Mouse (Mus musculus): Measurements from ENCODE around the gene Slfn3. TPM values are rescaled to one million over a fixed set of nuclear protein-coding genes. Genes with fewer than 3 reads are reported as not detected.
A peak's percentile ranks its signal among the peaks of the same experiment; 100 is the strongest.
"Not testable (repeated sequence)": the region's sequence is repeated elsewhere in the genome, so short reads cannot be mapped to it uniquely, and the experiment has no call there.

The Slfn3 gene
- polyA plus RNA-seq (2014; fragmentation: Nextera tagmentation; extraction: Ambion mirVana) = 0.25 and 0.28 TPM in 2 replicates

- DNase-seq (ENCODE audit: low spot score) = no peak
- H3K27me3 ChIP-seq (replicated peaks; ENCODE audit: control insufficient read depth, insufficient read depth, low read length) = no peaks in the 10 kb centered on the region
- no peak within 1 kb of the TSS for H3K9ac ChIP-seq (ENCODE audit: low read length)
- H3K27ac ChIP-seq (ENCODE audit: low read depth, low read length) = no peak within 1 kb of the TSS
- H3K36me3 ChIP-seq (ENCODE audit: control insufficient read depth, insufficient read depth, low read length) = no peaks in the 10 kb centered on the region
- H3K4me2 ChIP-seq (ENCODE audit: low read length) = no peak within 1 kb of the TSS
- H3K4me3 ChIP-seq (ENCODE audit: low read depth, low read length) = no peak within 1 kb of the TSS
- 80% methylated on average over 12 of the region's 12 CpGs for WGBS
- no peak for ATAC-seq
- H3K4me1 ChIP-seq (ENCODE audit: control insufficient read depth, insufficient read depth, low read length) = no peaks in the 10 kb centered on the region
- no peaks in the 10 kb centered on the region for H3K9me3 ChIP-seq (replicated peaks; ENCODE audit: control insufficient read depth, low read length)
Measured at GRCm38 (mm10) chr11:83191134-83191893, at the start of gene Slfn3. Slfn3 (plus strand) TSS chr11:83191330.

DNA sequence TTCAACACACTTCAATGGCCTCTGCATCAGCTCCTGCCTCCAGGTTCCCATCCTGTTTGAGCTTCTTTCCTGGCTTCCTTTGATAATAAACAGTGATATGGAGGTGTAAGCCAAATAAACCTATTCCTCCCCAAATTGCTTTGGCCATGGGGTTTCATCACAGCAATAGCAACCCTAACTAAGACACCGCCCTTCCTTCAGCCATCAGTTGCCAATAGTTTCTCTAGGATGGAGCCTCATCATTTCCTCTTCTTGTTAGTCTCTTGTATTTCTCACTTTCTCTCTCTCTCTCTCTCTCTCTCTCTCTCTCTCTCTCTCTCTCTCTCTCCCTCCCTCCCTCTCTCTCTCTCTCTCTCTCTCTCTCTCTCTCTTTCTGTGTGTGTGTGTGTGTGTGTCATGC, 42.2 kb upstream of the Slfn3 start:
- H3K9ac ChIP-seq (ENCODE audit: low read length); H3K36me3 ChIP-seq (ENCODE audit: control insufficient read depth, insufficient read depth, low read length); H3K4me1 ChIP-seq (ENCODE audit: control insufficient read depth, insufficient read depth, low read length); DNase-seq (ENCODE audit: low spot score); H3K4me3 ChIP-seq (ENCODE audit: low read depth, low read length); H3K4me2 ChIP-seq (ENCODE audit: low read length); H3K9me3 ChIP-seq (replicated peaks; ENCODE audit: control insufficient read depth, low read length); H3K27me3 ChIP-seq (replicated peaks; ENCODE audit: control insufficient read depth, insufficient read depth, low read length); ATAC-seq; H3K27ac ChIP-seq (ENCODE audit: low read depth, low read length): not testable (repeated sequence)
- no CpG with 5 or more reads among the region's 1 CpGs for WGBS

- H3K27ac ChIP-seq (ENCODE audit: low read depth, low read length) = no peak within 1 kb of the TSS
- WGBS = 87% methylated on average over 12 of the region's 12 CpGs
- no peak for DNase-seq (ENCODE audit: low spot score)
- ATAC-seq = no peak
- no peaks in the 10 kb centered on the region for H3K27me3 ChIP-seq (replicated peaks; ENCODE audit: control insufficient read depth, insufficient read depth, low read length)
- H3K9me3 ChIP-seq (replicated peaks; ENCODE audit: control insufficient read depth, low read length) = no peaks in the 10 kb centered on the region
- no peaks in the 10 kb centered on the region for H3K4me1 ChIP-seq (ENCODE audit: control insufficient read depth, insufficient read depth, low read length)
- no peaks in the 10 kb centered on the region for H3K36me3 ChIP-seq (ENCODE audit: control insufficient read depth, insufficient read depth, low read length)
- H3K4me3 ChIP-seq (ENCODE audit: low read depth, low read length) = no peak within 1 kb of the TSS
- no peak within 1 kb of the TSS for H3K9ac ChIP-seq (ENCODE audit: low read length)
- H3K4me2 ChIP-seq (ENCODE audit: low read length) = no peak within 1 kb of the TSS
Measured at GRCm38 (mm10) chr11:83174948-83175539, 16.1 kb upstream of the Slfn3 start, which contains the start of gene Slfn4. Slfn4 (plus strand) TSS chr11:83175186.

DNA sequence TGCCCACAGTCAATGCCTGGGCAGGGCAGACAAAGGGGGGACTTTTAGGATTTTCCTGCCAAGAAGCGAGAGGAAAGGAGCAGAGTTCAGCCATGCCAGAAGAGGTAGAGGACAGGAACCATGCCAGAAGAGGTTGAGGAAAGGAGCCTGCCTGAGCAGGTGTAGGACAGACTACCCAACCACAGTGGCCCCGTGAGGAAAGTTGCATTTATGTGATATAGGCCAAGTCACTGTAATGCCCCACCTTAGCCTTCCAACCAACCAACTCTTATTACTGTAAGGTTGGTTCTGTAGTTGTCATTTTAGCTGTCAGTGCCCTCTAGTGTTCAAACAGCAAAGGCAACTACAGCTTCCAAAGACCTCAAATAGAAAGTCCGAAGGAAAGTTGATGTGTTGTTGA, 871 bp downstream of the Slfn3 start:
- H3K27ac ChIP-seq (ENCODE audit: low read depth, low read length) = no peak overlapping the region
- H3K4me3 ChIP-seq (ENCODE audit: low read depth, low read length) = no peak overlapping the region
- H3K27me3 ChIP-seq (replicated peaks; ENCODE audit: control insufficient read depth, insufficient read depth, low read length) = no peaks in the 10 kb centered on the region
- H3K4me1 ChIP-seq (ENCODE audit: control insufficient read depth, insufficient read depth, low read length) = no peaks in the 10 kb centered on the region
- no peaks in the 10 kb centered on the region for H3K9me3 ChIP-seq (replicated peaks; ENCODE audit: control insufficient read depth, low read length)
- H3K9ac ChIP-seq (ENCODE audit: low read length) = no peak overlapping the region
- no peak overlapping the region for H3K4me2 ChIP-seq (ENCODE audit: low read length)
- peak; percentile 58 for DNase-seq (ENCODE audit: low spot score)
- WGBS = 70% methylated on average over 3 of the region's 3 CpGs
- no peaks in the 10 kb centered on the region for H3K36me3 ChIP-seq (ENCODE audit: control insufficient read depth, insufficient read depth, low read length)
- no peak for ATAC-seq

- Histone ChIP-seq H3K4me1 (ENCODE audit: control insufficient read depth, insufficient read depth, low read length) (no peaks in the 10 kb centered on the region), H3K27me3 (replicated peaks; ENCODE audit: control insufficient read depth, insufficient read depth, low read length) (no peaks in the 10 kb centered on the region), H3K4me3 (ENCODE audit: low read depth, low read length) (no peak overlapping the region), H3K27ac (ENCODE audit: low read depth, low read length) (no peak overlapping the region), H3K36me3 (ENCODE audit: control insufficient read depth, insufficient read depth, low read length) (no peaks in the 10 kb centered on the region), H3K4me2 (ENCODE audit: low read length) (no peak overlapping the region), H3K9me3 (replicated peaks; ENCODE audit: control insufficient read depth, low read length) (no peaks in the 10 kb centered on the region), H3K9ac (ENCODE audit: low read length) (no peak overlapping the region)
- ATAC-seq (no peak), DNase-seq (ENCODE audit: low spot score) (no peak)
Measured at GRCm38 (mm10) chr11:83205002-83205401, 13.9 kb downstream of the Slfn3 start.

GRCm38 (mm10) chr11:83216119-83216518, 25.0 kb downstream of the Slfn3 start:
- 82% methylated on average over 1 of the region's 1 CpGs for WGBS
- no peak overlapping the region for H3K9ac ChIP-seq (ENCODE audit: low read length)
- ATAC-seq = no peak

GRCm38 (mm10) chr11:83221328-83221877, 30.3 kb downstream of the Slfn3 start:
- DNase-seq (ENCODE audit: low spot score) = no peak
- Histone ChIP-seq H3K9me3 (replicated peaks; ENCODE audit: control insufficient read depth, low read length) (no peaks in the 10 kb centered on the region), H3K9ac (ENCODE audit: low read length) (no peak overlapping the region), H3K4me3 (ENCODE audit: low read depth, low read length) (no peak overlapping the region), H3K27me3 (replicated peaks; ENCODE audit: control insufficient read depth, insufficient read depth, low read length) (no peaks in the 10 kb centered on the region), H3K36me3 (ENCODE audit: control insufficient read depth, insufficient read depth, low read length) (no peaks in the 10 kb centered on the region), H3K4me1 (ENCODE audit: control insufficient read depth, insufficient read depth, low read length) (no peaks in the 10 kb centered on the region), H3K4me2 (ENCODE audit: low read length) (no peak overlapping the region), H3K27ac (ENCODE audit: low read depth, low read length) (no peak overlapping the region)
- WGBS = 84% methylated on average over 1 of the region's 1 CpGs
- ATAC-seq = no peak

More at GRCm38 (mm10) chr11:83216119-83216518, 25.0 kb downstream of the Slfn3 start:
- Histone ChIP-seq H3K4me2 (ENCODE audit: low read length) (no peak overlapping the region), H3K4me1 (ENCODE audit: control insufficient read depth, insufficient read depth, low read length) (no peaks in the 10 kb centered on the region), H3K36me3 (ENCODE audit: control insufficient read depth, insufficient read depth, low read length) (no peaks in the 10 kb centered on the region), H3K27ac (ENCODE audit: low read depth, low read length) (no peak overlapping the region), H3K4me3 (ENCODE audit: low read depth, low read length) (no peak overlapping the region), H3K27me3 (replicated peaks; ENCODE audit: control insufficient read depth, insufficient read depth, low read length) (no peaks in the 10 kb centered on the region), H3K9me3 (replicated peaks; ENCODE audit: control insufficient read depth, low read length) (no peaks in the 10 kb centered on the region)
- no peak for DNase-seq (ENCODE audit: low spot score)

GRCm38 (mm10) chr11:83223367-83223766, 32.2 kb downstream of the Slfn3 start:
- WGBS = 86% methylated on average over 7 of the region's 7 CpGs
- no peaks in the 10 kb centered on the region for H3K27me3 ChIP-seq (replicated peaks; ENCODE audit: control insufficient read depth, insufficient read depth, low read length)

DNA sequence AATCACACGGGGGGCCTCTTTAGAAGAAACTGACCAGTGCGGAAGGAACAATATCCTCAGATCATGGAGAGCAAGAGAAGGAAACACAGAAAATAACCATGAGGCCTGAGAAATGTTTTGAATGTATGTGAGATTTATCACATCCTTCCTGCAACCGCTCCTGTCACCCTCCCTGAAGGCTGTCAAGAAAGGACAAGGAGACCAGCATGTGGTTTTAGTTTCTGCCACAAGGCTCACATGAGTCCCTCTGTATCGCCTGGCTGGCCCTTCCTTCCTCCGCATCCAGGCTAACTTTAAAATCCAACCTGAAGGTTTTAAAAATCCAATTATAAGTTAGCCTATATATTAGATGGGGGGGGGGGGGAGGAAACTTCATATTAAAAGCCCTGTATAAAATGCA, 32.7 kb downstream of the Slfn3 start:
- H3K27me3 ChIP-seq (replicated peaks; ENCODE audit: control insufficient read depth, insufficient read depth, low read length); H3K9ac ChIP-seq (ENCODE audit: low read length); H3K36me3 ChIP-seq (ENCODE audit: control insufficient read depth, insufficient read depth, low read length); H3K4me2 ChIP-seq (ENCODE audit: low read length); H3K27ac ChIP-seq (ENCODE audit: low read depth, low read length); H3K4me3 ChIP-seq (ENCODE audit: low read depth, low read length); DNase-seq (ENCODE audit: low spot score); H3K4me1 ChIP-seq (ENCODE audit: control insufficient read depth, insufficient read depth, low read length); ATAC-seq; H3K9me3 ChIP-seq (replicated peaks; ENCODE audit: control insufficient read depth, low read length): not testable (repeated sequence)
- WGBS = 88% methylated on average over 5 of the region's 5 CpGs

More at GRCm38 (mm10) chr11:83223367-83223766, 32.2 kb downstream of the Slfn3 start:
- DNase-seq (ENCODE audit: low spot score) = no peak
- no peak for ATAC-seq
- Histone ChIP-seq H3K9ac (ENCODE audit: low read length) (no peak overlapping the region), H3K4me2 (ENCODE audit: low read length) (no peak overlapping the region), H3K36me3 (ENCODE audit: control insufficient read depth, insufficient read depth, low read length) (no peaks in the 10 kb centered on the region), H3K9me3 (replicated peaks; ENCODE audit: control insufficient read depth, low read length) (no peaks in the 10 kb centered on the region), H3K27ac (ENCODE audit: low read depth, low read length) (no peak overlapping the region), H3K4me1 (ENCODE audit: control insufficient read depth, insufficient read depth, low read length) (no peaks in the 10 kb centered on the region), H3K4me3 (ENCODE audit: low read depth, low read length) (no peak overlapping the region)

All from forebrain, embryonic 14.5 days (tissue).